ENCODE assay signal across 25 mouse cellular contexts in genomic region chr11:44779030-44779429, GRCm38 (mm10).
DNase-seq lines count a peak whose midpoint lies in the region; ATAC-seq and TF ChIP-seq lines count a peak whose summit lies in the region.
"Had no signal": no experiment of that assay in that cellular context is flagged by ENCODE, and none has a peak within 500 bp of the region (broad histone marks: within the 10 kb centered on the region; RNA-seq: fewer than 3 reads in every experiment).

No protein-coding gene starts in this region.

- no peak; the same call in 1 of the 2 replicates for TF ChIP-seq RAD21 in CH12.LX (IDR thresholded peaks at IDR 0.05; ENCODE audit: low read depth, low read length)

- TF ChIP-seq CTCF in CH12.LX (conservative IDR thresholded peaks at IDR 0.05 in 1 of 2, IDR thresholded peaks at IDR 0.05 in 1 of 2; ENCODE audit: low read depth in 2 of 2, low read length in 2 of 2) (no peak), Patski (IDR thresholded peaks at IDR 0.05) (no peak)

- intact Hi-C loops in heart, postnatal 36 days (cut with DNase I), result no loop called here

- H3K4me3 ChIP-seq in CH12.LX (replicated peaks in 1 of 3; ENCODE audit: low read depth in 2 of 3, low read length in 2 of 3, poor library complexity in 1 of 3), result no peak overlapping the region
- H3K4me3 ChIP-seq: embryonic facial prominence, embryonic 12.5 days; embryonic facial prominence, embryonic 15.5 days; forebrain, embryonic 12.5 days; forebrain, embryonic 15.5 days; heart, adult 2 months; heart, embryonic 10.5 days; heart, embryonic 13.5 days; hindbrain, embryonic 12.5 days; hindbrain, embryonic 15.5 days had no signal

- peaks cover 4% of the 10 kb centered on the region; the same call in 1 of the 2 replicates for H3K79me2 ChIP-seq in CH12.LX (replicated peaks; ENCODE audit: control insufficient read depth, extremely low read depth, insufficient read depth, poor library complexity, severe bottlenecking)

- H3K4me1 ChIP-seq in CH12.LX (ENCODE audit: control insufficient read depth in 1 of 2, insufficient read depth in 2 of 2), result peaks cover 33 to 71% of the 10 kb centered on the region in 2 experiments
- H3K4me1 ChIP-seq: forebrain, embryonic 15.5 days; heart, embryonic 10.5 days; heart, embryonic 13.5 days had no signal

- CTCF ChIA-PET in Patski (lab: Charles Lee), result no interaction called here

- H3K36me3 ChIP-seq in CH12.LX (replicated peaks in 1 of 2; ENCODE audit: control insufficient read depth in 1 of 2, insufficient read depth in 1 of 2, low read length in 1 of 2), result peaks cover 9 to 54% of the 10 kb centered on the region in 2 experiments
- H3K36me3 ChIP-seq: embryonic facial prominence, embryonic 12.5 days; embryonic facial prominence, embryonic 15.5 days; forebrain, embryonic 12.5 days; forebrain, embryonic 15.5 days; heart, embryonic 10.5 days; heart, embryonic 13.5 days; hindbrain, embryonic 12.5 days; hindbrain, embryonic 15.5 days had no signal

- in situ Hi-C loops in CH12.LX (cut with MboI; ENCODE audit: low pct_ligation_motif_present, low pct_unique_long_range_greater_than_20kb, low sequenced_read_pairs), result loop anchor here (5.0 to 25.0 kb wide), 2 partner anchors 162 to 758 kb away; partner anchors contain the start of gene Ebf1
- in situ Hi-C loops in Patski (cut with MboI; ENCODE audit: low pct_unique_long_range_greater_than_20kb), result no loop called here

- H3K9me3 ChIP-seq in CH12.LX (replicated peaks; ENCODE audit: low read length), result peaks cover 2% of the 10 kb centered on the region
- H3K9me3 ChIP-seq: embryonic facial prominence, embryonic 12.5 days; embryonic facial prominence, embryonic 15.5 days; forebrain, embryonic 12.5 days; forebrain, embryonic 15.5 days; heart, embryonic 10.5 days; heart, embryonic 13.5 days; hindbrain, embryonic 12.5 days; hindbrain, embryonic 15.5 days had no signal

- no peak overlapping the region for H3K27ac ChIP-seq in CH12.LX (ENCODE audit: insufficient read depth, low read depth)
- H3K27ac ChIP-seq: embryonic facial prominence, embryonic 12.5 days; embryonic facial prominence, embryonic 15.5 days; forebrain, embryonic 12.5 days; forebrain, embryonic 15.5 days; heart, adult 2 months; heart, embryonic 10.5 days; heart, embryonic 13.5 days; hindbrain, embryonic 12.5 days; hindbrain, embryonic 15.5 days had no signal

- peak; percentile 35 for ATAC-seq in Patski
- no peak for ATAC-seq in megakaryocyte, adult 5-6 weeks (ENCODE audit: poor library complexity, severe bottlenecking)
- ATAC-seq: forebrain, embryonic 15.5 days had no signal

- dilution Hi-C loops in CH12.LX (cut with MboI; ENCODE audit: extremely low pct_ligation_motif_present, extremely low pct_unique_long_range_greater_than_20kb, low sequenced_read_pairs), result no loop called here

- no peak for TF ChIP-seq POLR2A in CH12.LX (IDR thresholded peaks at IDR 0.05; ENCODE audit: low read depth, low read length)

- H3K27me3 ChIP-seq in CH12.LX (replicated peaks) (no peaks in the 10 kb centered on the region), Patski (no peaks in the 10 kb centered on the region)
- H3K27me3 ChIP-seq: embryonic facial prominence, embryonic 12.5 days; embryonic facial prominence, embryonic 15.5 days; heart, embryonic 13.5 days; hindbrain, embryonic 12.5 days; hindbrain, embryonic 15.5 days had no signal

- no peak overlapping the region for H3K9ac ChIP-seq in CH12.LX (ENCODE audit: insufficient read depth, low read depth)
- H3K9ac ChIP-seq: embryonic facial prominence, embryonic 12.5 days; embryonic facial prominence, embryonic 15.5 days; forebrain, embryonic 12.5 days; forebrain, embryonic 15.5 days; heart, embryonic 13.5 days; hindbrain, embryonic 12.5 days; hindbrain, embryonic 15.5 days had no signal

- H3K4me2 ChIP-seq in CH12.LX (ENCODE audit: insufficient read depth, low read depth, poor library complexity, severe bottlenecking), result peak overlapping the region; percentile 52
- H3K4me2 ChIP-seq: embryonic facial prominence, embryonic 12.5 days; embryonic facial prominence, embryonic 15.5 days; forebrain, embryonic 12.5 days; forebrain, embryonic 15.5 days; heart, embryonic 13.5 days; hindbrain, embryonic 12.5 days; hindbrain, embryonic 15.5 days had no signal

- peak; percentile 100 for TF ChIP-seq EP300 in CH12.LX (IDR thresholded peaks at IDR 0.05; ENCODE audit: low read length)

- peak; percentile 23 for DNase-seq in heart, adult 11 months
- no peak for DNase-seq in heart, postnatal 36 days
- DNase-seq in CH12.LX (ENCODE audit: extremely low read depth) (peak; percentile 89), Patski (ENCODE audit: low read depth, low spot score) (peak; percentile 19)
- DNase-seq in yolk sac, embryonic 10.5 days (ENCODE audit: low spot score), result no peak
- DNase-seq in cerebellum, postnatal 36 days, result no peak
- DNase-seq: adrenal gland, adult 2 months; adrenal gland, postnatal 14 days; cerebellum, adult 11 months; cerebellum, adult 2 months; cerebellum, adult 9-11 months; cerebellum, postnatal 25 days; gastrocnemius, postnatal 25 days; heart, adult 2 months; heart, postnatal 14 days; kidney, adult 11 months had no signal

- POLR2A ChIA-PET in Patski (lab: Charles Lee), result no interaction called here

TF ChIP-seq in CH12.LX, 34 proteins besides CTCF, POLR2A, EP300 and RAD21:
- TF ChIP-seq HCFC1 (IDR thresholded peaks at IDR 0.05; ENCODE audit: low read depth, low read length), result peak; percentile 30; the same call in 1 of the 2 replicates
- TF ChIP-seq MEF2A (IDR thresholded peaks at IDR 0.05; ENCODE audit: borderline replicate concordance, low read depth, low read length), result peak; percentile 99
- TF ChIP-seq JUND (conservative IDR thresholded peaks at IDR 0.05; ENCODE audit: low read depth, low read length), result peak; percentile 100
- TF ChIP-seq MXI1 (IDR thresholded peaks at IDR 0.05; ENCODE audit: low read depth, low read length), result peak; percentile 86; the same call in 1 of the 2 replicates
- TF ChIP-seq TCF12 (IDR thresholded peaks at IDR 0.05; ENCODE audit: low read depth, low read length), result peak; percentile 93
- peak; percentile 99 for TF ChIP-seq BHLHE40 (IDR thresholded peaks at IDR 0.05; ENCODE audit: low read depth, low read length)
- TF ChIP-seq USF1 (IDR thresholded peaks at IDR 0.05; ENCODE audit: low read depth, low read length), result no peak
- TF ChIP-seq ZNF384 (IDR thresholded peaks at IDR 0.05; ENCODE audit: low read depth, low read length), result peak; percentile 54; the same call in 1 of the 2 replicates
- TF ChIP-seq IRF4 (IDR thresholded peaks at IDR 0.05; ENCODE audit: low read depth, low read length), result peak; percentile 100
- peak; percentile 96 for TF ChIP-seq MAX (IDR thresholded peaks at IDR 0.05; ENCODE audit: low read length)
- TF ChIP-seq TBP (conservative IDR thresholded peaks at IDR 0.05; ENCODE audit: low read depth, low read length), result no peak
- no peak for TF ChIP-seq GABPA (IDR thresholded peaks at IDR 0.05; ENCODE audit: insufficient replicate concordance, low read depth, low read length)
- no peak for TF ChIP-seq PAX5 (IDR thresholded peaks at IDR 0.05; ENCODE audit: low read length)
- TF ChIP-seq ZKSCAN1 (IDR thresholded peaks at IDR 0.05; ENCODE audit: borderline replicate concordance, low read depth, low read length), result no peak
- TF ChIP-seq UBTF (IDR thresholded peaks at IDR 0.05; ENCODE audit: low read depth, low read length), result no peak
- TF ChIP-seq CHD1 (IDR thresholded peaks at IDR 0.05; ENCODE audit: low read depth, low read length), result 0 out of 2 replicates have a peak, but pooled peaks have one; percentile 44
- peak; percentile 70; the same call in 1 of the 2 replicates for TF ChIP-seq E2F4 (IDR thresholded peaks at IDR 0.05; ENCODE audit: insufficient replicate concordance, low read depth, low read length)
- TF ChIP-seq NRF1 (IDR thresholded peaks at IDR 0.05; ENCODE audit: low read depth, low read length), result no peak; the same call in 1 of the 2 replicates
- TF ChIP-seq MAZ (IDR thresholded peaks at IDR 0.05; ENCODE audit: low read depth, low read length), result no peak; the same call in 1 of the 2 replicates
- peak; percentile 95 for TF ChIP-seq CHD2 (IDR thresholded peaks at IDR 0.05; ENCODE audit: low read length)
- 0 out of 2 replicates have a peak, but pooled peaks have one; percentile 45 for TF ChIP-seq POLR2AphosphoS2 (IDR thresholded peaks at IDR 0.05; ENCODE audit: low read depth, low read length)
- peak; percentile 49; the same call in 1 of the 2 replicates for TF ChIP-seq ELF1 (IDR thresholded peaks at IDR 0.05; ENCODE audit: low read depth, low read length)
- 0 out of 2 replicates have a peak, but pooled peaks have one; percentile 53 for TF ChIP-seq KAT2A (IDR thresholded peaks at IDR 0.05; ENCODE audit: insufficient replicate concordance, low read length)
- peak; percentile 99 for TF ChIP-seq RCOR1 (conservative IDR thresholded peaks at IDR 0.05; ENCODE audit: low read depth, low read length)
- TF ChIP-seq ETS1 (conservative IDR thresholded peaks at IDR 0.05; ENCODE audit: low read depth, low read length), result peak; percentile 97
- TF ChIP-seq ZMIZ1 (IDR thresholded peaks at IDR 0.05; ENCODE audit: low read depth, low read length), result no peak
- no peak for TF ChIP-seq ZC3H11A (IDR thresholded peaks at IDR 0.05; ENCODE audit: low read depth, low read length)
- TF ChIP-seq NELFE (IDR thresholded peaks at IDR 0.05; ENCODE audit: low read depth, low read length), result no peak
- peak; percentile 99 for TF ChIP-seq JUN (IDR thresholded peaks at IDR 0.05; ENCODE audit: insufficient read depth, low read depth, low read length)
- TF ChIP-seq MAFK (IDR thresholded peaks at IDR 0.05; ENCODE audit: insufficient replicate concordance, low read length), result peak; percentile 93
- peak; percentile 99 for TF ChIP-seq MYC (IDR thresholded peaks at IDR 0.05; ENCODE audit: low read depth, low read length)
- TF ChIP-seq SIN3A (IDR thresholded peaks at IDR 0.05; ENCODE audit: low read length), result peak; percentile 91
- no peak for TF ChIP-seq USF2 (conservative IDR thresholded peaks at IDR 0.05; ENCODE audit: low read depth, low read length)
- peak; percentile 23 for TF ChIP-seq SMC3 (IDR thresholded peaks at IDR 0.05; ENCODE audit: low read depth, low read length)

Comparison
In these comparisons a context has a peak if more than half of its experiments do, and no peak if none do; other contexts are left out.
1. DNase-seq: peak in heart, adult 11 months (single experiment), CH12.LX (single experiment) and Patski (single experiment); none in heart, postnatal 36 days (0 of 2), yolk sac, embryonic 10.5 days (single experiment) and cerebellum, postnatal 36 days (0 of 2).